Mouse (Mus musculus): Measurements from ENCODE around the gene Nfu1.

The Nfu1 gene

DNA sequence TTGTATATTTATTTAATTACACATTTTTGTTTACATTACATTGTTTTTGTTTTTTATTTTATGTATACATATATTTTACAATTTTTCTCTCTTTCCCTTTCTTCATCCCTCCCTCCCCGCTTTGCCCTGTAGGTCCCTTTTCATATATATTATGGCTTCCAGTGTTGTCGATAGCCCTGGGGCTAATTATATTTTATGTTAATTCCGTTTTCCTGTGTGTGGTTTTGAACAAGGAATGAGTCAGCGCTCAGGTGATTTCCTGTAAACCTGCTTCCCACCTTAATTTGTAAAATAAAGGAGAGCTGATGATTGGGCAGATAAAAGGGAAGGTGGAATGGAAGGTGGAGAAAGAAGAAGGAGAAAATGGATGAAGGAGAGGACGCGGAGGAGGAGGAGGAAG lies at the start of gene Nfu1:
Gene Nfu1 (plus strand): TSS at position 350 of the 400 bp plus-strand sequence.
- no peak for DNase-seq (ENCODE audit: low spot score in 2 of 2)

DNA sequence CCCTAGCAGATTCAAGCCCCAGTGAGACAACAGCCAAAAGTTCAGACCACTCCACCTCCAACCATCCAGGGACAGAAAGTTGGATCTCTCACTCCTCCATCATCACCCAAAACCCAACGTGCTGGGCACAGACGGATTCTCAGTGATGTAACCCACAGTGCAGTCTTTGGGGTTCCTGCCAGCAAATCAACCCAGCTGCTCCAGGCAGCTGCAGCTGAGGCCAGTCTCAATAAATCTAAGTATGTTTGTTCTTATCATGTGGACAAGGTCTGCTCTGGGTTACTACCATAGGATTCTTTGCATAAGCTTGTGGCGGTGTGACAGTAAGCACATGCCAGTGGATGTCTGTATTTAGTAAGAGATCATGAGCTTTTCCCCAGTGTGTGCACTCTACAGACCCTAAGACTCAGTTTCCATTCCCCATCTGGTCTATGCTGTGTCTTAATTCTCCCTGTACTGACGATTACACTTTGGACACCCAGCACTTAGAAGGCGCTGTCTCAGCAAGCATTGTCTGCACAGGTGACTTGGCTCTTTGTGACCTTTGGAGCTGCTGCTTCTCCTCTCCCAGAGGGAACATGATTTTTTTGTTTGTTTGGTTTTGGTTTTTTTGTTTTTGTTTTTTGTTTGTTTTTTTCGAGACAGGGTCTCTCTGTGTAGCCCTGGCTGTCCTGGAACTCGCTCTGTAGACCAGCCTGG lies 44.9 kb upstream of the Nfu1 start:
- DNase-seq (ENCODE audit: low spot score in 2 of 2) = no peak

DNA sequence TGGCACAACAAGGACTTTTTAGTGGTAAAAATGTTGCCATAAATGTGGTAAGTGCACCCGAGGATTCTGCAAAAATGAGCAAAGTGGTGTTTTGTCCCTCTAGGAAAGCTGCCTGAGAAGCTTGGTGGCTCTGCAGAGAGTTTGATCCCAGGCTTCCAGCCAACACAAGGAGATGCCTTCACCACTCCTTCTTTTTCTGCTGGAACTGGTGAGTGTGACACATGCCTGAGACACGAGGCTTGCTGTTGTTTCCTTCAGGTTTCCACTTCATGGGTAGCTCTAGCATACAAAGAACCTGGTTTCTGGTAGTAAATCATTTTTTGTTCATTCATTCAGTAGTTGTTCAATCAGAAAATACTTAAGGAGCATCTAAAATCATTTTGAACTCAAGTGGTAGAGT lies 41.9 kb upstream of the Nfu1 start:
- DNase-seq (ENCODE audit: low spot score in 2 of 2) = no peak

DNA sequence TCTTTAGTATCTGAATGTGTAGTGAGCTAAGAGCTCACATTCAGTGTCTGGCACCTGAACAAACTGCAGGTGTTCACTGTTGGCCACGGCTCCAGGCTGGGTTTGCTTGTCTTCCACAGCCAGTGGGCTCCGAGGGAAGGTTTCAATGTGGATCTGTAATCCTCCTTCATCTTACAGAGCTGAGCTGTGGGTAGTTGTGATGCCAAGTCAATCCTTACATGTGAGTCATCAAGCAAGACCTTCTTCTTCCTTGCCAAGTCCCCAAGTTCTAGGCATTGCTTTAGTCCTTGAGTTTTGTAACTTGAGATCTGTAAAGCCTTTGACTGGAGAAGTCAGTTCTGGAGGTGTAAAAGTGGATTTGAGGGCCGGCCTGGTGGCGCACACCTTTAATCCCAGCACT lies 35.1 kb upstream of the Nfu1 start:
- DNase-seq (ENCODE audit: low spot score in 2 of 2) = no peak

DNA sequence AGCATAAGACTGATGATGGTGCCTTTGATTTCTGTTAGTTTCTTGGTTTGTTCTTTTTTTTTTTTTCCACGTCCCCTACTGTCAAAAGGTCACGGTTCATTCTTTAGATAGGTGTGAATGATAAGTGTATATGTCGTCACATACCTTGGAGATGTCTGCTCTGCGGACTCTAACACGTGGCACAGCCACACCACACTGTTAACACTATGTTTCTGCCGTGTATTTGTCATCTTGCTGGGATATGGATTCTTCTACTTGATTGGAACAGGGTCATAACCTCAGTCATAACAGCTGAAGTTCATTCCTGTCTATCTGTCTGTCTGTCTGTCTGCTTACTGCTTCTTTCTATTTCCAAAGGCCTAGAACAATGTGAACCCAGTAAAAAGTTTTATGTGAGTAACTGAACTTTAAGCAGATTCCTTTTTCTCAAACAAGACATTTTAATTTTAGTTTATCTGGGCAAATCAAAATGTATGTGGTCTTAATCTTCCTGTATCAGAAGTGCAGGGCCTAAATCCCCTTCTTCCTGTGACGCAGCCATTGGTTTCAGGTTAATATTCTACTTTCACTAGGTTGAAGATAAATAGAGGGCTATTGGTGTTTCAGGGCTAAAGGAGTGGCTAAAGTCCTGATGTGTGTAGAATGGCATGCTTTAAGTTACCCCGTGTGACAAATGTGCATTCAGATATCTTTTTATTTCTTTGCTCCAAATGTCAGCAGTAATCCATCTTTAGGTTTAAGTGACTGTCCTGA lies 30.7 kb upstream of the Nfu1 start:
- DNase-seq (ENCODE audit: low spot score in 2 of 2) = no peak

DNA sequence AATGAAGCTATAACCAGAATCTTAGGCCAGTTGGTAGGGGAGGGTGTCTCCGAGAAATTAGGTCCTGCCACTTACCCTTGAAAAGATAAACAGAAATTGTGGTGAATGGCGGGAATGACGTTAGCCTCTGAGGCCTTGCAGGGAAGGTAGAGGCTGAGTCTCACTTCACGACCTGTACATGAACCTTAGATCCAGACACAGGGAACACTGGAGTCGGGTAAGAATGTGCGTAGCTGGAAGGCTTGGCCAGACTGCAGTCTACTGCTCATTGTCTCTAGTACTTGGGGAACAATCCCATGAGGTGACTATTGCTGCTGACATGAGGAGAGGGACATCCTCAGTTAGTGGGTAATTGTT lies 30.1 kb upstream of the Nfu1 start:
- DNase-seq (ENCODE audit: low spot score in 2 of 2) = no peak

DNA sequence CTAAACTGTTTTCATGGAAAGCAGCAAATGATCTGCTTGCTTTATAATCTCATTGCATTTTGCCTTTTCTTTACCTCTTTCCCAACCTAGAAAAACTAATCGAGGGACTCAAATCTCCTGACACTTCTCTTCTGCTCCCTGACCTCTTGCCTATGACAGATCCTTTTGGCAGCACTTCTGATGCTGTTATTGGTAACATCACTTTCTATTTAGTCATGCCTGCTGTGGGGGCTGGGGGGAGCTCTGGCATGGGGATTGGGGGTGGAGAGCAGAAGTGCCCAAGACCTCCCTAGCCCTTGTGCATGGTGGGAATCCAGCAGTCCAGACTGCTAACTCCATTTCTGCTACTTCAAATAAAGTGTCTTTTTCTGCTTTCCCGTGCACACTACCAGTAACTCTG lies 27.8 kb upstream of the Nfu1 start:
- DNase-seq (ENCODE audit: low spot score in 2 of 2) = no peak

DNA sequence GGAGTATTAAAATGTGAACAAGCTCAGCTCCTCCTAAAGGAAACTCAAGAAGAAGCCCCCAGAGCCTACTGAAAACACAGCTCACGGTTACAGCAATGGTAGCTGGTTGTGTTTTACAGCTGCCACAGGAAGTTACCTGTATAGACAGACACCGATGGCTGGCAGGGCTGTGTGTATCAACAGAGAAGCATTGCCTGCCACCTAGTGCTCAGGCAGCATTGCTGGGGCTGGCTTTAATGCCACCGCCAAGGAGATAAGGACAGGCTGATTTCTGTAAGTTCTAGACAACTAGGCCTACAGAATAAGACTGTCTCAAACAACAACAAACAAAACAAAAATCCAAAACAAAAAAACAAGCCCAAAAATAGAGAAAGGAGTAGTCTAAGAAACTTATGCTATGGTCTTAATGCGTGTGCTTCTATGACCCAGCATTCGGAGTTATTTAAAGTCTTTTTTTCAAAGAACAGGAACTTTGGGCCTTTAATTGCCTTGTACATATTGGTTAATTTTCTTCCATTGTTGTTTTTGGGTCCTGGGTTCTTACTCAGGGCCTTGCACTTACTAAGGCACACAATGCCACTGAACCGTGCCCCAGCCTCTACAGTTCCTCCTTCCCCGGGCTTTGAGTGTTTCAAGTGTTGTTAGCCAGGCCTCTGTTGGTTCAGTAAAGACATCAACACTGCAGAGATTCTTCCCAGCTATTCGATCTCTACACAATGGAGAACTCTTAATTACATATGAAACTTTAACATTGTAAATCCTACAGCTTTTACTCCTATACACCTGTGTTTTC lies 23.5 kb upstream of the Nfu1 start:
- DNase-seq (ENCODE audit: low spot score in 2 of 2) = no peak

DNA sequence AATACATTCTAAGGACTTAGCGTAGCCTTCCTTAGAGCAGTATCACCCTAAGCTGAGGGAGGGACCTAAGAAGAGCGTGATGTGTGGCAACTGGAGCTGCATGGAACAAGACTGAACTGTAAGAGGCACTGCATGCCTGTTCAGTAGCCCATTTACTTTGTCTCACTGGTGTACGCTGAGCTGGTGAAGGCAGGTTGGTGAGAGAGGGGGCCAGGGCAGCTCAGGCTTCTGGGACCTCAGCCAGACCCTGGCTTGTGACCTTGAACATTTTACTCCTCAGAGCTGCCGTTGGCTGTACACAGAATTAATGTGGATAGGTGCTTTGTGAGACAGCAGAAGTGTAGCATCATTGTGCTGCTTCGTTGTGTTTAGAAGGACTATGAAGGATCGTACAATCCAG lies 19.5 kb upstream of the Nfu1 start:
- no peak for DNase-seq (ENCODE audit: low spot score in 2 of 2)

DNA sequence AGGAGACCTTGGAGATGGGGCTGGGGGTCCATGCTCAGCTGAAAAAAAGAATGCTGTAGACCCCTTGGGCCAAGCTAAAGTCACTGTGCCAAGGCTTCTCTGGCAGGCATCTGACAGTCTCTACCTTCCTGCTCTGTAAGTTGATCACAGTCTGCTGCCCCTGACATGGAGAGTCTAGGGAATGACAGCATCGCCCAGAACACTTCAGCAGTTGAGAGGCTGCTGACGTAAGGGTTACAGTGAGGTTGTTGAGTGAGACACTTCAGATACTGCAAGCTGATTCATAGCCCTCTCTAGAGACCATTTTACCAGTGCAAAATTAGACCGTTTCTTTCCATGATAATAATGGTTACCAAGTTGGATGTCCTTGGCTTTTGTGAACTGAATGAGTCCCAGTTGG lies 18.0 kb upstream of the Nfu1 start:
- no peak for DNase-seq (ENCODE audit: low spot score in 2 of 2)

DNA sequence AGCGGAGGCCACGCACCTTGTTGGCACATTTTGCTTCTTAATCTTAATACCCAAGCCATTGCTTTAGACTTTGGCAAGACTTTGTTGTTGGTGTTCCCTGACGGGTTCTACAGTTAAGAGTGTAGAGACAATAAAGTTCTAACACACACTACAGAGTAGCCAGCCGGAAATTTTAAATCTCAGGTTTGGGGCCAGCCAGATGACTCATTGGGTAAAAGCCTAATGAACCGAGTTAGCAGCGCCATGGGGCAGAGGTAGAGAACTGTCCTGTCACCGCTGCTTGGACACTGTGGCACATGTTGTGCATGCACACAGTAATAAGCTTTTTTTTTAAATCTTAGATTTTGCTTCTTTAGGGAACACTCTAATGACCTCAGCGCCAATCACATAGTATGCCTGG lies 16.7 kb upstream of the Nfu1 start:
- no peak for DNase-seq (ENCODE audit: low spot score in 2 of 2)

DNA sequence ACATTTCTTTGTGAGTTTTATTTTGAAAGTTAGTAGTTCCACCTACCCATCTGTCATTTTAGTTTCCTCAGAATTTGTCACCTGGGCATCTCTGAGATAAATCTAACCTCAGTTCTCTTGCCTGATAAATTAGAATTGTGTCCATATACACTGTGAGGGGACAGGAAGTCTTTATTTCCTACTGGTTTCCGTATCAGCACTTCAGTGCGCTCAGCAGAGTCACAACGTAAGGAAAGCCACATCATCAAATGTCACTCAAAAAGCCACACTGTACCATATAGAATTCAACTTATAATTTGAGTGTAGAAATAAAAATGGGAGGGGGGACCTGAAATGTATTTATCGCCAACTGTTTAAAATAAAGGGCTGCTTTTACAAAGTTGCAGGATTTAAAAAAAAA lies 14.8 kb upstream of the Nfu1 start:
- DNase-seq (ENCODE audit: low spot score in 2 of 2) = no peak

DNA sequence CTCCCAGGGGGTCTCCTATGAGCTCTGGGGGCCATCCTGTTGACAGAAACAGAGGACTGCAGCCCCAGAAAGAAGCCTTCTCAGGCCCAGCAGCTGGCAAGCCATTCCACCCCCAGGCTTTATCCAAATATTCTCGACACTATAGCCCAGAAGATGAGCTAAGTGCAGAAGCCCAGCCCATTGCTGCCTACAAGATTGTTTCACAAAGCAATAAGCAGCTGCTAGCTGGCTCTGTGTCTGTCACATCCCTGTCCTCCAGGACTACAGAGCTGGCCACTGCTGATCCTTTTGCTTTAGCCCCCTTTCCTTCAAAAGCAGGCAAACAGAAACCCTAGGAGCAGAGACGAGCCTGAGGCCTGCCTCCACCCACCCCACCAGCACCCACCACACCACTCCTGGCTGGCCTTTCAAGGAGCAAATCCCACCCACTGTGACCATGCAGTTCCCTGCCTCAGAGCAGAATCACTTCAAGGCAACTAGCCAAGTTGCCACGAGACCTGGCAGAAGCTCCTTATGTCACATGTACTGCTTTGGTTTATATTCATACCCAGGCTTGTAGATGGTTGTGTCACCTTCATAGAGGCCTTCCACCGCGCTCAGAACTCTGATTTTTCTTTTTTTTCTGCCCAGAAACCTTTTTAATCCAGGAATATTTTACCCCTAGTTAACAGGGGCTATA lies 12.3 kb upstream of the Nfu1 start:
- no peak for DNase-seq (ENCODE audit: low spot score in 2 of 2)

DNA sequence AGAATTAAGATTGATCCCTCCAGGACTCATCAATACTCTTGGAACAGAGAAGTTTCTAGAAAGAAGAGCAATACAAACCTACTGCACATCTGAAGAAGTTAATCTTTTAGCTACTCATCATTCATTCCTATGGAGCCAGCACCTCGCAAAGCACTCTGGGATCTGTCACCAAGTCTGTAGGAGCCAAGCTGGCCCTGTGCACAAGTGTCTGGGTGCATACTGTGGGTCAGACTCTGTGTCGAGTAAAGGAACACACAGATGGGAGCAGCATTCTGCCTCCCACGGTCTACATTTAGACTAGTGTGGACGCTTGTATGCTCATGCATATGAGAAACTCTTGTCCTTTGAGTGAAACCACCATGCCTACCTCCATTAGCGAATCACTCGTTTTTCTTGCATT lies 11.7 kb upstream of the Nfu1 start:
- DNase-seq (ENCODE audit: low spot score in 2 of 2) = no peak

DNA sequence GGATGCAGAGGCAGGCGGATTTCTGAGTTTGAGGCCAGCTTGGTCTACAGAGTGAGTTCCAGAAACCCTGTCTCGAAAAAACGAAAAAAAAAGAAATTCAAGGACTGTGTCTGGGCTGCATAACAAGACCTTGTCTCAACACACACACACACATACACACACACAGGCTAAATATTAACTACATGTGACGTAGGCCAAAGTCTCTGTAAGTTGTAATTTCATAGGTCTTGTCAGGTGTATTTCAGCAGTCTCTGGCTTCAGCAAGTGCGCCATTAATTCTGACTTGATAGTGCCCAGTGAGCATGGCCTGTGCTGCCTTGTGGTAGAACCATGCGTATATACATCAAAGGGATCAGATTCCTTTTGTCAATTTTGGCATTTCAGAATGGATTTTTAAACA lies 7.0 kb upstream of the Nfu1 start:
- no peak for DNase-seq (ENCODE audit: low spot score in 2 of 2)

DNA sequence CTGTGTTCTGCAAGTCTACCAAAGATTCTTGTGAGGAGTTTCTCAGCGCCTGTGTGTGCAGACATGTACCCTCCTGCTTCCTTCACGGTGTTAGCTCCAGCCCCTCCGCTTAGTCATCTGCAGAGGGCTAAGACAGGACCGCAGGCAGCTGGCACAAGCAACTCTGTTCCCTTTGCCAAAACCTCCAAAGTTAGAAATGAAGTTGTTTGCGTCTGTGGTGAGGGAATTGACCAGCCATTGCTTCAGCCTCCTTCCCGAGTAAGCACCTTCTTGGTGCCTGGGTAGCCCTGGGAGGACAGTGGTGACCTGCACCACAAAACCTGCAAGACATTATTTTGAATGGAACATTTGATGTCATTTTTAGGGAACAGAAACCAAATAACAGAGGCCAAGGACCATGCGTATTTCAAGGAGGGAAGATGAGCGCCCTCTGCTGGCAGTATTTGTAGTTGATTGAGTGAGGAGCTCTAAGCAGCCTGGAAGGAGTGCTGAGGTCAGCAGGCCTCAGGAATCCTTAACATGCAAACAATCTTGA lies 6.4 kb upstream of the Nfu1 start:
- DNase-seq (ENCODE audit: low spot score in 2 of 2) = peak; percentile 34 to 76

DNA sequence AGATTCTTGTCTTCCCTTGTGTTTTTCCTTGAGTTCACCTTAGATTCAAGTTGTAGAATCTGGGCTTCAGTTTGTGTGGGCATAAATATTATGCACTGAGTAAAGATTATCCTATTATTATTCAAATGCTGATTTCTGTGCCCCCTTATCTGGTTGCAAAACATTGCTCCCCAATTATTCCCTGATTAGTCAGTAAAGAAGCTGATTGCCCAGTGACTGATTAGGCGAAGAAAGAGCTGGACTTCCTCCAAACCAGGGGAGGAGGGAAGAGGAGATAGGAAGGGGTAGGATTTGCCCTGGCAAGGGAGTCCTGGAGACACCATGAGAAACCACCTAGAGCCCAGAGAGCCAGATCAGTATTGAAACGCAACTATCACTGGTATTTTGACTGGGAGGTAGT lies 4.9 kb upstream of the Nfu1 start:
- no peak for DNase-seq (ENCODE audit: low spot score in 2 of 2)

DNA sequence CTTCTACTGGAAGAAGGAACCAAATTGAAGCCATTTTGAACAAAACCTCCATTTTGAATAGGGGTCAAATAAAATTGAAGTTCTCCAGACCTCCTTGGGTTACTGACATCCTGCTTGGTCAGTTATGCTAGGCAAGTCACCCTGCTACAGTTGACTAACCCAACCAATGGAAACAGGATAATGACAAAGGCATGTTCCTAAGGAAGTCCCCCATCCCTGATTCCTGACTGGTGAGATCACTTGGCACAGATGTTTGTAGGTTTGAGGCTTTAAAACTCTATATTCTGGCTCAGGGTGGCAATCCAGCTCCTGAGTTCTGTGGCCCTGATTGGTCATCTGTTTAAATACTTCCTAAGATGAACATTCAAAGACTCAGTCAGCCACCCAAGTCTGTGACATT lies 3.5 kb upstream of the Nfu1 start:
- no peak for DNase-seq (ENCODE audit: low spot score in 2 of 2)

DNA sequence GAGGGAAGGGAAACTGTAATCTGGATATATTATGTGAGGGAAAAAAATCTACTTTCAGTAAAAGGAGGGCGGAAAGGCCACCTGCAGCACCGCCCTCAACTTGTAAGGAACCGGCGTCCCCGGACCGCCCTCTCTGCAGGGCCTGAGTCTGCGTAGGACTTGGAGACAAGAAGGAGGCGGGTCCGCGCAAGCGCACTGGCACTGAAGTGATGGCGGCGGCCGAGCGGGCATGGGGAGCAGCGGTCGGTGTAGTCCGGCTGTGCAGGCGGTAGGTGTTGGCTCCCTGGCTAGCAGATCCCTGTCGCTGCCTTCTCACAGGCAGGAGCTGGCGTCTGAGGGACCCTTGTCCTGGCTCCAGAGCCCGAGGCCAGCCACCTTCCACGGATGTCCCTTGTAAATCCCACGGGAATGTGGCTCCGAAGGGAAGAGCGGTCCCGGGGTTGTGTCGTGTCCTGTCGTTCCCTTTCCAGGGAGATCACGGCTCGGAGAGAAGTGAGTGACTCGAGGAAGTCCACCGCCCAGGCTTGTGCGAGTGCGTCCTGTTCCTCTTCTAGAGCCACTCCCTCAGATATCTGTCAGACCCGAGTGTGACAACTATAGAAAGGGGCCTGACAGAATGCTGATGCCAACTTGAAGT lies 774 bp downstream of the Nfu1 start:
- peak; percentile 92 to 96 for DNase-seq (ENCODE audit: low spot score in 2 of 2)

DNA sequence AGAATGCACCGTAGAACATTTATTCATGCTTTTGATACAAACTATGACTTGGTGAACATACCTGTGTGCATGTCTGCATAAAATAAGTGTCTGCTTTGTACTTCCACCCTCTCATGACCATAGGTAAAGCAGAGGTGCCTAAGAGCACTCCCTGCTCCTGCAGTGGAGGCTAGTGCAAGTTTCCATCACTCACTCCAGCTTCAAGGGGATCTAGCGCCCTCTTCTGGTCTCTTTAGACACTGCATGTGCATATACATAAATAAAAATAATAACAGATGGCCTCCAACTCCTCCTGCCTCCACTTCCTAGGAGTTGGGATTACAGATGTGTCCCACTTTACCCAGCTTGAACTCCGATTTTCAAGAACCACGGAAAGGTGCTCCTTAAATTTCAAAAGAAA lies 7.9 kb downstream of the Nfu1 start:
- peak in 1 of 2 experiments; percentile 56 for DNase-seq (ENCODE audit: low spot score in 2 of 2)

DNA sequence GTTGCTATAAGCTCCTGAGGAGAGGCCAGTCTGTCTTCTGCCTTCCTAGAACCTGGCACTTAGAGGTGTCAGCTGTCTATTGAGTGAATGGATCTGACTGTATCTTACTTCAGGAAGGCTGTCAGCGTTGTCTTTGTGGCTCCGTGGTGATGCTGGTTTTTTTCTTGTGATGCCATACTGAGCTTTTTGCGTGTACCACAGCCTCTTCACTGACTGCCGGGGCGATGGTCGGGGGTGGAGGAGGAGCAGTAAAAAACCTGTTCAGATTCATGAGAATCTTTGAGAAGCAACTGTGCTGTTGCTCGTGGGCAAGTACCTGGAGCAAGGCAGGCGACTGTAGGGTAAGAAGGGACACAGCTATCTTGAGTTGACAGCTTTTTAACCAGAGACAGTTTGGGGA lies 9.8 kb downstream of the Nfu1 start:
- no peak for DNase-seq (ENCODE audit: low spot score in 2 of 2)

DNA sequence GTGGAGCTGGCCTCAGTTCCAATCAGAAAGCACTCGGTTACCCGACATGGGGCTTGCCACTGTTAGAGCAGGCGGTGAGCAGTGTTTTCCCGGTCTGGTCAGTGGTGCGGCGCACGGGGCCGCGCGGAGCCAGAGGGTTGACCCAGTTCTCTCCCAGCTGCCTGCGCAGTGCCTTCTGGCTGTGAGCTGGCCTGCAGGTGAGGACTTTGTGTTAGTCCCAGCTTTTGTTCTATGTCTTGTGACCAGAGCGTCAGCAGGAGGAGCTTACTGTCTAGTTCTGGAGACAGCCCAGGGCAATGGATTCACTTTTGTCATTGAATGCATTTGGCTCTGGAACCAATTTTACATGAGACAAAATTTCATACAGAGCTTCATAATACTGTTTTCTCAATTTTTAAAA lies 12.8 kb downstream of the Nfu1 start:
- no peak for DNase-seq (ENCODE audit: low spot score in 2 of 2)

Measured in thymus, postnatal 10 days (tissue).